Mouse (Mus musculus): Measurements from ENCODE around the gene Tbc1d22b.

DNA sequence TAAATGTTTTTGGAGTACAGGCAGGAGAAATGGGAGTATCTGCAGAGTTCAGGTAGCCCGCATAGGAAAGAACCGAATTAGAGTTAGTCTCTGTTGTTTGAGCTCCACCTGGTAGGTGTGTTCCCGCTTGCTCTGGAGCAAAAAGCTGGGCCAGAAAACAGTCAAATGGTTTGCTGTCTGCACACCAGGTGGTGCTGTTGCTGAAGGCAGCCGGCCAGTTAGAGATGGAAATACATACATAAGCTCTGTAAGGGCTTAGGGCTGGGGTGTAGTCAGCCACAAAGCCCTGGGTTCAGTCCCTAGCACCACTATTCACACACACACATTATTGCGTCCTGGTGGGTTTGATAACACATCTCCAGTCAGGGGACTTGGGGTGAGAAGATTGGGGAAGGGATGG, 86.5 kb downstream of the Tbc1d22b start:
- TF ChIP-seq CTCF (IDR thresholded peaks at IDR 0.05; ENCODE audit: low read depth, low read length) (peak; percentile 21; the same call in 1 of the 2 replicates), TAL1 (conservative IDR thresholded peaks at IDR 0.05; ENCODE audit: low read depth, low read length) (no peak), GATA1 (IDR thresholded peaks at IDR 0.05; ENCODE audit: borderline replicate concordance, low read length) (no peak), GATA2 (IDR thresholded peaks at IDR 0.05; ENCODE audit: borderline replicate concordance, low read depth, low read length) (no peak), POLR2AphosphoS5 (IDR thresholded peaks at IDR 0.05; ENCODE audit: insufficient replicate concordance, low read depth, low read length) (no peak)

All from G1E (cell line).